Mouse (Mus musculus) kidney, adult 18-20 months (tissue): ENCODE measurements at regions not wholly inside any gene's neighbourhood (a gene's known extent, or its start where the extent isn't known, plus 50 kb on each side); places are given as distances from the start of the nearest gene placed in this dataset.

Experiments
- DNase-seq: peaks from one replicate; pipeline ENCODE4 v3.0.0; 2021

DNA sequence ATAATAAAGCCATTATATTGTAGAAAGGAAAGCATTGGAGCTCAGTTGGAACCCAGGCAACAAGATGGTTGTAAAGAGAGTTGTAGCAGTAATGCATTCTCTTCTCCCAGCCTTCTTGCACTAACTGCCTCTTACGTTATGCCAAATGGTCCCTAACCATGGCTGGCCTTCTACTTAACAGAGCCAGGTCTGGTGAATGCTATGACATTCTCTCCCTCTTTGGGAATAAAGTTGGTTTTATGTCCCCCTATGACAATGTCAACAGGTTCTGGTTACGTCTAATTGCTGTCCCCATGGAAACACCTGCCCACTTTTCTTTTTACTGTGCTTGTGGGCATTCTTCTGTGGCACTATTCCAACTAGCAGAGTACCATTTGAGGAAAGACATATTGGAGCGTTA lies 126.4 kb upstream of the Npvf start:
- DNase-seq = no peak

DNA sequence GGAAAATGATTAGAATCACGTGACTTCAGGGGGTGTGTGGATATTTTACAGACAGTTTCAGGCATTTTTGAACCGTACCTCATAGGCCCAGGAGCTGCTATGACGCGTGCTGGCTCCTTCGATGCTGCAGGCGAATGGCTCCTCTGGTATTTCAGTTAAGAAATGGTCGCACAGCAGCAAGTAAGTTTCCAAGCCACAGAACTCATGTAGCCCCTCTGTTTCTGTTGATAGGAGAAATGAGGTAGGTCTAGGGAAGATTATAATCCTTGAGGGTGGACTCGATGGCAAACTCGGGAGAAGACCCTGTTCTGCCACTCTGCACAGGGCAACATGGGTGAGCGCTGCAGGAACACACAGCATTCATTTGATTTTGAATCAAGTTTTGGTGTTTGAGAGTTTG lies 127.0 kb upstream of the Npvf start:
- no peak for DNase-seq

DNA sequence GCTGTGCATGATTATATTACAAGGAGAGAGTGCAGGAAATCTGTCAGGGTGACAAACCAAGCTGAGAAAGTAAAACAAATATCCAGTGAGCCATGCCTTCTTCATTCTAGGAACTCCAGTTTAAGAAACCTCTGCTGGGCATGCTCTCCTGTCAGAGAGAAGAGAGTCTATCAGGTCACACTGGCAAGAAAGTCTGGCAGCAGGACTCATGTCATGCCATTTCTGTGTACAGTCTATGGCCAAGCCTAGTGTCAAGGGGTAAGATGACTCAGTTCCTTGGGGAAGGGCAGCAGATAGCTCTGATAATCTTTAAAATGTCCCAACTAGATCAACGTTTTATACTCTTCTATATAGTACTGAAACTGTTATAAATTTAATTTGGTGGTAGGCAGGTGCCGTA lies 128.0 kb upstream of the Npvf start:
- no peak for DNase-seq

DNA sequence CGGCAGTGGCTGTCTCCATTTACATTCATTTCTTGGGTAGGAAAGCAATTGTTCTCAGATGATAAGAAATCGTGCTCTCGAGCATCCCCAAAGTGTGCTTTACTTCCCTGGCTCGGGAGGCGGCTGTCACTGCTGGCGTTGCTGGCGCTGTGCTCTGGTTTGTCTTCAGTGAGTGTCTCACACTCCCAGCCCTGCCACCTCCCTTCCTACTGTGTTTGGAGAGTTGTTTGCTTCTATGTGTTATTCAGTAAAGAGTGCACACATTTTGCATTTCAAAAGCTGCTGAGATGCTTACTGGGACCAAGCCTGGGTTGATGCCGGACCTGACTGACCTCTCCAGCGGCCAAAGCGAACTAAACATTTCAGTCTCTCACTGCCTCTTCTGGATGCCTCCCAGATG lies 129.3 kb upstream of the Npvf start:
- no peak for DNase-seq

DNA sequence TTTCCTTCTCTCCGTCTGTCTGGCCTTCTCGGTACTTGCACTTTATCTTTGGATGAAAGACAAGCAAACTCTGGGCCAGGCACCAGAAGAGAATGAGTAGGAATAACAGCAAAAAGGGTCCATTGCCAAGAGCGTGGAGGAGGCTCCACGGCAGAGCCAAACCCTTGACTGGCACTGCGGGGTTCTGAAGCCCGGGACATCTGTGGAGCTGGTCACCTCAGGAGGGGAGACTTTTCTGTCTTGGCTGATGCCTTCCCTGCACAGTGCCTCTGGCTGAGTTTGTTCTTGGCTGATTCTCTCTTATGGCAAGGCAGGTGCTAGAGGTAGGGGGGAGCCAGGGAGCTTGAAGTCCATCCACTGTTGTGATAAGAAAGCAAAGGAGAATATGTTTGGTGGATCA lies 130.1 kb upstream of the Npvf start:
- no peak for DNase-seq

DNA sequence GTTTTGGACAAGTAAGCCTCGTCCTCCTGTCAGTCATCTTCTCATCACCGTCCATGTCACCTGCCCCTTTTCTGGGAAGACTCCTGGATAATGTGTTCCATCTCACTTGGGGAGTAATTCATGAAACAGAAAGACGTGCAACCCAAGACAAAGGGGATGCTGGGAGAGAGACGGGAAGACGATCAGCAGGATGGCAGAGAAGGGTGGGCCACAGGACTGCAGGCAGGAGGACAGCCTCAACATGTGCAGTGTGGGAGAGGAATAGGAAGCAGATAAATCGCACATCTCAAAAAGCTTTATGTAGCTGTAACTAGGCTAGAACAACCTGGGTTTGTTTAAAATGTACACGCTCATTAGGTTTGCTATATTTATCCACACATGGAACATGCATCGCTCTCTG lies 133.4 kb upstream of the Npvf start:
- no peak for DNase-seq

DNA sequence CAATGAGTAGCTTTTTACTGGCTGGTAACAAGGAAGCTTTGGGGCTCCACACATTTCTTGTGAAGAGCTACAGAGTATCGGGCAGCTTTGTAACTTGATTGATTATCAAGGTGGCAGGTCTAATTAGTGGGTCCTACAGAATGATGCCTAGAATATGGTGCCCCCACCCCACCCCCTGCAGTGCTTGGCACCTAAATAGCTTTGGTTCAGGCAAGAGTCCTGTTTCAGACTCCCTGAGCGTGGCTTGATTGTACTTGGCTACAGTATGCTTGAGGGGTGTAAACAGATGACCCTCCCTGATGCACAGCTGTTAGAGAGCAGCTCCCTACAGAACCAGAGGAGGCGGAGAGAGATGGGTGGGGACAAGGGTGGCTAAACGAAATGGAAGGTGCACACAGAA lies 145.7 kb upstream of the Npvf start:
- no peak for DNase-seq

DNA sequence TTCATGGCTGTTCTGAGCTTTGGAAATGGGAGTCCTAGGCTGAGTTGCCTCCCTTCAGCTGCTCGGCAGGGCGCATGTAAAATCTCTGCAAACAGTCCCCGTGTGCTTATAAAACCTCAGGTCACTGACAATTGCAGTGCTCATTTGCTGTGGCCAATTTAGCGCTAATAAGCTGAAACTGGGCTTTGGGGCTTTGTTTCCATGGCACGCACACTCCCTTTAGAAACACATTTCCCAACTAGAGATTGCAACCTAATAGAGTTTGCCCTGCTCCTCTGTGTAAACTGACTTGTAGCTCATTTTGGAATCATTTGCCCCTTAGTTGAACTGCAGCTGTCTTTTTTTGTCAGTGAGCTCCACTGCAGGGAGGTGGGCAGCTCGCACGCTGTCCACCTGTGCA lies 148.7 kb upstream of the Npvf start:
- no peak for DNase-seq

DNA sequence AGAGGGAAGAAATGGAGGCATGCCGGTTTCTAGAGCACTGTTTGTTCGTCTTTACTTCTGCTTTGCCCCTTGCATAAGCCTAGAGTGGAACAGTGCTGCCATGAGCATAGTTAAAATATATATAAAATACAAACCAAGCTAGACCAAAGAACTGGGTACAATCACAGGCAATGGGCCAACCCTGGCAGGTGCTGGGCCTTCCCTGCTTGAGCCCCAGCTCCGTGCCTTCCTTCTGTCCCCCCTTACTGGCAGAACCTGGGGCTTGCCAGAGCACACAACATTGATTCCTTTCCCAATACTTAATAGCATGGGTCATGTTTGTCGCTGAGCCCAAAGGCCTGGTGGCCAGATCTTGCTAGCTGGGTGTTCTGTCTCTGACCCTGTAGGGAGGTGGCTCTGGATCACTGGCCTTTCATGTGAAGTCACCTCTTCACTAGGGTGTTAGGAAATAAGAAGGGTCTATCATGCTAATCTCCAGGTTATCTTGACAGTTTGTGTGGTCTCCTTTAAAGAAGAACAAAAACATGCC lies 150.3 kb upstream of the Npvf start:
- no peak for DNase-seq

DNA sequence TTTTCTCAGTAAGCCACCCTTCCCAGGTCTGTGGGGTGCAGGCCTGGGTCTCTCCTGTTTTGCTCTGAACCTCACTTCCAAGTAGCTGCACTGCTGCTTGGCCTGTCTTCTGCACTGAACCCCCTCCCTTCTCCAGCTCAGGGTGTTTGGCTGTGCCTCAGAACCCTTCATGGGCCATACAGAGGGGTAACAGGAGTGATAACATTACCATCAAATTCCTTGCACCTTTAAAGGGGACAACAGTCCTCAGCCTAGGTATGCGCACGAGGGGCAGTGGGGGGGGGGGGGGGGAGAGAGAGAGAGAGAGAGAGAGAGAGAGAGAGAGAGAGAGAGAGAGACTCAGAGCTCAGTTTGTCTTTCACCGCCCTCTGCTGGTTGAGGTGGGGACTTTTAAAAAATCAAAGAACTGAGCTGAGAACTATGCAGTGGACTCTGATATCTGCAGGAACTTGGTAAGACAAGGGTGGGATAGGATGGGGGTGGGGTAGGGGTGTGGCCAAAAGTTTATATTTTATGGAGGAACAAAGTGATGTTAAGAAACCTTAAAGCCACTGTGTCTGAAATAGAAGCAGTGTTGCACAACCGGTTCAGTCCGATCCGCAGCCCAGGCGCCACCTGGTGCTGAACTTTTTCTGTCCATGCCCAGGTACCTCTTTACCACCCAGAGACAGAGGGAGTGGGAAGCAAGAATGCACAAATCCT lies 152.3 kb upstream of the Npvf start:
- DNase-seq = peak; percentile 40

DNA sequence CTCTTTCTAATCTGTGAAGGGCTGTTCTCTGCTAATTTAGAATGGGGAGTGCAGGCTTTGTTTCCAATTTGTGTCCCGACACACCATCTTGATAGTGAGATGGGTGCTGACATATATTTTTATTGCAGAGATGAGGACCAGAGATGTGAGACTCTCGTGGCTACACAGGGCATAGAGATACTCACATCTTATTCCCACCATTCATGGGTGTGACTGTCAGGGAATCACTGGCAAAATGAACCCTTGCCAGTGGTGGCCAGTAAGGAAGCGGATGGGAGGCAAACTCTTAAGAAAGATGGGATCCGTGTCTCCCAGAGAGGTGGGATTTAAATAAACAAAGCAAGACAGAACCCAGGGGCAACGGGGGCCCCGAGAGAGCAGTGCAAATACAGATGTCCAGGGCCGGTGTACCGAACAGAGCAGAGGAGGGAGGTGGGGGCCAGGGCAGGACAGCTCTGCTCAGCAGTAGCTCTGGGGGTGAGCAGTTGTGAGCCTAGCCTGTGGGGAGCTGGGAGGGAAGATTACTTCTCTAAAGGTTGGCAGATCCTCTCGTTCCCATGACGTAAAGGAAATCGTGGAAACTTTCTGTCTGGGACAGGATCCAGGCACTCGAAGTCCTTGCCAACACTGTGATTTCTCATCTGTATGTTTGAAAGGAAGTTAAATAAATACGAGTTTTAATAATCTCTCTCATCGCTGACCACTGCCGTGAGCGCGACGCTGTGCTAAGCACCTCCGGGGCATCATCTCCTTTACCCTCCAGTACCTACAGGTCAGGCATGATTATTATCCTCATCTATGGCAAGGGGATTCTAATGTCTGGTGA lies 153.2 kb upstream of the Npvf start:
- DNase-seq = peak; percentile 54

DNA sequence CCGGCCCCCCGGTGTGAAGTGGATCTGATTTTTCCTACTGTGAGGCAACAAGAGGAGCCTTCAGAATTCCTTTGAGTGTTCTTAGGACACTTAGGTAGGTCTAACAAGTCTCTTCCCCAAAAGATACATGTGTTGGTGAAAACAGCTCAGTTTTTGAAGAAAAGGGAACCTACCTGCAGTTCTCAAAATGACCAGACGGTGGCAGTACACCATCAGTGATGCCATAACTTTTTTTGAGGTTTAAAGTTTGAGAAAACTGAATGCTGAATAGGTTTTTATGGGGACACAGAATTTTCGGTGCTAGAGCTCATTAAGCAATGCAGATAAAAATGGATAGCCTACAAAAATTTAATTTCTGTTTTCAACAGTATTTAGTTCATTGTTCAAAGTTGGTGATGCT lies 153.9 kb upstream of the Npvf start:
- DNase-seq = peak; percentile 72

DNA sequence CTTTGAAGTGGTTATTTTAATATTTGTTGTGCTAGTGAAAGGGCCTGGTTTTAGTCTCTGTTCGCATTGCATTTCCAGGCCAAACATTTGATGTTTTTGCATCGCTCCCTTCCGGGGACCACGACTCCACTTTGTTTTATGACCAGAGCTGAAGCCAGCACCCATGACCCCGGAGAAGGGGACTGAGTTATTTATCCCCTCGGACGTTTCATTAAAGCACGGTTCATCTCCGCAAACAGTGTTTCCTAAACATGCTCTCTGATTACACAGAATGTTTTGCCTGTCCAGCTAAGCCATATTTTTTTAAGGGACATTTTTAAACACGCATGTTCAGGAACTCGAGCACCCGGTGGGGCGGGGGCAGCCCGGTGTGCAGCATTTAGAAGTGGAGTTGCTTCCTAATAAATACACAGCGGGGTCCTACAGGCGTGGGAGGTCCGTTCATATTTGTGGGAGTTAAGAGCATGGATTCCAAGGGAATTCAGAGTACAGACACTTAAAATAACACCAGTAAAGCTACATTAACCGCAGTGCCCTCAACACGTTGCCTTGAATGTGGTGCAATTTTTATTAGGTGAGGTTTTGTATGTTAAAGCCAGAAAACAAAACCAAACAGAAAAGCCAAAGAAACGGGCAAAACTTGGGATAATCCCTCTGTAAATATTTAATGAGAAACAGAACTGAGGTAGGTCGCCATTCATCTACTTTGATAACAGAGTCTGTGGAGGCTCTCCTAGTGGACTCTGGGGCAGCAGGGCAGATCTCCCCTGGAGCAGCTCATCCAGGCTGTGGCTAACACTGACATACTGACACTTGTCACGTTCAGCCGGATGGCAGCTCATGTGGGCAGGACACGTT lies 154.8 kb upstream of the Npvf start:
- peak; percentile 18 for DNase-seq

DNA sequence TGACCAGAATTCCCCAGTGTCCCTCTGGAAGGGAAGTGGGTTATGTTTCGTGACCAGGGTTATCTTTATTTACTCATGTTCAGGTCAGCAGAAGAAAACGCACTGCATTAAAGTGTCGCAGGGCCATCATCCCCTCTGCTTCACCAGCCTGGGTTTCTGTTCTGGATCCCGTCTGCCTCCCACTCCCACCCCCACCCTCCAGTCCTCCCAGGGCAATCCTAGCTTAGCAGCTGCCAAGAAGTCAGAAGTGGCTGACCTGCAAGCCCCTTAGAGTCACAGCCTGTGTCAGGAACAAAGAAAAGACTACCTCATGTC lies 155.4 kb upstream of the Npvf start:
- no peak for DNase-seq

DNA sequence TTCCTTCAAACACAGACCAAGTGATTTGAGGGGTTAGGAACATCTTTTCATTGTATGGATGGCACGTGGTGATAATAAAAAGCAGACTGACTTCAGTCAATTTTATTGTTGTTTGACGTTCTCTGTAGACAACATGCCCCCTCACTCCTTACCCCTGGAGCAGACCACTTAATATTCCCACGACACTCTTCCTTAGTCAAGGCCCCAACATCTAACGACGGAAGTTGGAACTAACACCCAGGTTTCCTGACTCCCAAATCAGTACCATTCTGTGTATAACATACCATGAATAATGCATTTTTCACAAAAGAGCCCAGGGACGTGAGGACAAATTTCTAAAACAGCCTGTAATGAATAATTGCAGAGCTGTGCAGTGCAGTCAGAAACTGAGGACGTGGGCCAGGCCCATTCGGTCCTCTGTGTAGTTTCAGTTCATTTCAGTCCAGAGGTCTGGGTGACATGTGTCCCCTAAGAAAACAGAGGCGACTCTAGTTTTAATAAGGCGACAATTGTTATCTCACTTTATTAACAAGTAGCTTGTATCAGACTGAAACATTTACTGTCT lies 160.8 kb upstream of the Npvf start:
- no peak for DNase-seq

DNA sequence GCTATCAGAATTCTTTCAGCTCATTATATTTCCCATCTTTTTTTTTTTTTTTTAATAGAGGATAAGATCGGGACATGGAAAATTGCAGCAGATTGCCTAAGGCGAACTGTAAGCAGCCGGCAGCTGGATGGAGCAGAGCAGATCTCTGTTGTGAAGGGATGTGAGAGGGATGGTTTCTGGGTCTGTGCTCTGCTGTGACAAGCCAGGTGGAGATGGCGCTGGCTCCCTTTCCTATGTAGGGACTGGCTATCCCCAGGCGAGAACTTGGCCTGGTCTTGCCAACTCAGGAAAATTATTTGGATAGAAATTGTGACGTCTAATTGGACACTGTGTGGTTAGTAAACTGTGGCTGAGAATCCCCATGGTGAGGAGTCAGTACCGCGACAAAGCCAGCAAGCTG lies 161.3 kb upstream of the Npvf start:
- DNase-seq = no peak

DNA sequence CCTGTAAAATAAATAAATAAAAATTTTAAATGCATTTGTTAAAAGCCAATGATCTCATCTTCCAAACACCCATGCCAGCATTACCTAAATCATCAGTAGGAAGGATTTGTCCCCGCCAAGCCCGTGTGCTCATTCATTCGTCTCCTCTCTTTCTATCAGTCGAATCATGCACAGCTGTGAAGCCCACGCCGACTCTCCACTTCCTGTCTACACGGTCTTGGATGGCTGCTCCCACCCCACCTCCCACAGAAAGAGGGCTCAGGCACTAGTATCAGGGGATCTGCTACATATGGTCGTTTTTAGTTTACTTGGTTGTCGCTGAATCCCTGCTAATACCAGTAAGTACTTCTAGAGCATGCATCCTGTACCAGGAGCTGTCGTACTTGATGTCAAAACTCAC lies 163.2 kb upstream of the Npvf start:
- no peak for DNase-seq

DNA sequence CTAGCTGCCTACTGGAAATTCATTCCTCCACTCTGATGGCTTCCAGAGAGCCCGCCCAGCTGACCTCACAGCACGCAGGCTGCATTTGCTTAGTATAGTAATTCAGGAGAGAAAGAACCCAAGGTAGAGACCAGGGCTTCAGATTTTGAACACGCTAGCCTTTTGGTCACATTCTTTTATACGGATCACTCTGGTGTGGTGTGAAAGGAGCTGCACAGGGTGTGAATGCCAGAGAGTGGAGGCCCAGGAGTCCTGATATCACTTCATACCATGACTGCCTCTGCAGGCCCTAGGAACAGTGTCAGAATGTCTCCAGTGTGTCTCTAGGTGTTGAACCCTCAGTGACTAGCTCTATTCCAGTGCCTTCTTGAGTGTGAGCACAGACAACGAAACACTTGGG lies 164.2 kb upstream of the Npvf start:
- no peak for DNase-seq

DNA sequence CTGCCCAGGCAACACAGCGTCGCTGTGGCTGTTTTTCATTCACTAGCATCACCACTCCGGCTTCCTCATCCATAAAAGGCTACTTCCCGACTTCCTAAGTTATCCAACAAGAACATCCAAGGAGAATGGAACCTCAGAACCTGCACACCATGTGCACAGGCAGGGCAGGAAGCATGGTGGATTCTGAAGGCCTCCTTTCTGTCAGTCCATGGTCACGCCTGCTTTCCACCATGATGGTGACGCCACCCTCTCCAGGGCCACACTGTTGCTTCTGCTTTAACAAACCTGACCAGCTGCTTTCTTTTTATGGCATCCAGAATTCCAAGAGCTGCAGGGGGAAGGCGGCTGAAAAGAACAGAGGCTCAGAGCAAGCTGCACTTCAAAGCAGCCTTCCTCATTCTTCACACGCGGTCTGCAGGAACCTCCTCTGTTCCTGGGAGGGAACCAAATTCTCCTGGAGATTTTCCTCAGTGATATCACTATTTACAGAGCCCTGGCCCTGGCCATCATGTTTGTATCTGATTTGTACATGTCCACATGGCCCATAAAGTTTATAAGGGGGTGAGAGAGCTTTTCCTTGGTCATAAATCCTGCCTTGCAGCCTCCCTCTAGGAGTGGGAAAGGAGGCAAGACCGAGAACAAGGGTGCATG lies 164.8 kb upstream of the Npvf start:
- DNase-seq = no peak

DNA sequence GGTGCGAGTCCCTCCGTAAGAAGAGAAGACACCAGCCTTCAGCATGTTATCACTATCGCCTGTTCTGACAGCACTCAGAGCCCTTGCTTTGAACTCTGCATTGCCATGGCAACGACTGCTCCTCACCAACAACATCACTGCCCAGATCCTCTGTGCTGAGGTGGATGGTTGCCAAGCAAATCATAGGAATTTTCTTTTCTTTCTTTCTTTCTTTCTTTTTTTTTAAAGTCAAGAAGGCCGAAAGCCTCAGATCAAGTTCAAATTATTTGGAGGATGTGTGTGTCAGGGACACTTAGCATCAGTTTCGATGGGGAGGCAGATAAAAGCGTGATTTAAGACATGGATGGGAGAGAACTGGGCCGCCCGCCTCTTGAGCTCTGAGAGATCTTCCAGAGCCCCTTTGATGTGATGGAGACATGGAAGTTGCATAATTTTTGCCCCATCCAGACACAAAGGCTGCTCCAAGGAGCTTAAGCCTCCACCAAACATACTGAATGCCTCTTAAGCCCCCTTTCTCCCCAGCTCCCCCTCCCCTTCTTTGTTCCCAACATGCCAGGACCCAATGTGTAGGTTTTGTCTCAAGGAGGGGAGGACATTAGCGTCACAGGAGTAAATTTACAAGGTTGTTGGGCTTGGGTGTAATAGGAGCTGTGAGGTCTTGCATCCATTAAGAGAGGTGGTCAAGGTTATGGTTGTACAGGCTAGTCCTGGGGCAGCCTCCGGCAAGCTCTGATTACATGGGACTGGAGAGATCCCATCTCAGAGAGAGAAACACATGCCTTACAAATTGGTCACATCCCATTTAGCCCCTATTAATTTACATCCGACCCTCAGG lies 167.4 kb upstream of the Npvf start:
- no peak for DNase-seq

DNA sequence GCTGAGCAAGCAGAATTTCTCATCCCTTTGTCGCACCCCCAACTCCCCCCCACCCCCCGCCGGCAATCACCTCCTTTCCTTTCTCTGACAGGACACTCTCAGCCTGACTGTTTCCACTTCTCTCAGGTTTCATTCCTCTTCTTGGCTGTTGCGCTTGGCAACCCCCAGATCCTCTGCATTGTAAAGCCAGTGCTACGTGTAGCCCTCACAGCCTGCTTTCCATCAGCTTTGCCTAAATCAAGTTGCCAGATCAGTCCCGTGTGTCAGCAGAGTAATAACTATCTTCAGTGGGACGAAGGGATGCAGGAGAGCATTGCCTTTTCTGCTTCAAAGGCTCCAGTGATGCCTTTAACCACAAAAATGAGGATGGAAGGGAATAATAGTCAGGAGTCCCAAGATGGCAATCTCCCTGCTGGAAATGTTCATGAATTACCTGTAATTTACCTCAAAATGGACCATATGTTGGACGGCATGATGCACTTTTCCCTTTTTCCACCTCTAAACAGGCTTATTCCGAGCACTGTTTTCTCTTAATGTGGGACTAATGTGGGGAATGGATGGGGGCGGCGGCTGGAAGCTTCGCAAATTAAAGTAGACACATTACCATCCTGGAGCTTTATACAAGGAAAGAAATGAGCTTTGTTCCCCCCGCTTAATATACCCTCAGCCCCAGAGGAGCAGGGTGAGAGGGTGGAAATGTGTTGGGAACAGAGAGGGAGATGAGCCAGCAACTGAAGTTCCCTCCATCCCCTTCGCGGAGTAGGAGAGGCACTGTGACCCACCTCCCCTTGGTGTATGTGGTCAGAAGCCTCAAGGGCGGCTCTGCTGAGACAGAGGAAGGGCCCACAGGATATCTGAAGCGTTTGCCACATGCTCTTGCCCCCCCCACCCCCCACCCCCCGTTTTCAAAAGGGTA lies 168.3 kb upstream of the Npvf start:
- no peak for DNase-seq
